Mouse (Mus musculus): ENCODE measurements around the gene Smco2.
A peak's percentile ranks its signal among the peaks of the same experiment; 100 is the strongest.
"Not testable (repeated sequence)": the region's sequence is repeated elsewhere in the genome, so short reads cannot be mapped to it uniquely, and the experiment has no call there.

The Smco2 gene

GRCm38 (mm10) chr6:146855185-146855584 is 5.3 kb downstream of the Smco2 start:
- peak; percentile 99 for DNase-seq (ENCODE audit: low read depth, low spot score)

GRCm38 (mm10) chr6:146857386-146857785 is 7.5 kb downstream of the Smco2 start:
- no peak for DNase-seq (ENCODE audit: low read depth, low spot score)

GRCm38 (mm10) chr6:146863154-146863553 is 13.2 kb downstream of the Smco2 start:
- no peak for DNase-seq (ENCODE audit: low read depth, low spot score)

- DNase-seq (ENCODE audit: low read depth, low spot score), result not testable (repeated sequence)
Observed at GRCm38 (mm10) chr6:146864370-146864769, 14.5 kb downstream of the Smco2 start.

GRCm38 (mm10) chr6:146865701-146866100 is 15.8 kb downstream of the Smco2 start:
- DNase-seq (ENCODE audit: low read depth, low spot score), result peak; percentile 79

- no peak for DNase-seq (ENCODE audit: low read depth, low spot score)
Observed at GRCm38 (mm10) chr6:146871975-146872374, 22.1 kb downstream of the Smco2 start.

- no peak for DNase-seq (ENCODE audit: low read depth, low spot score)
Observed at GRCm38 (mm10) chr6:146874415-146874814, 24.5 kb downstream of the Smco2 start.

- peak; percentile 32 for DNase-seq (ENCODE audit: low read depth, low spot score)
Observed at GRCm38 (mm10) chr6:146876820-146877219, 26.9 kb downstream of the Smco2 start.

GRCm38 (mm10) chr6:146877425-146878045 is 27.6 kb downstream of the Smco2 start:
- no peak for DNase-seq (ENCODE audit: low read depth, low spot score)

- no peak for DNase-seq (ENCODE audit: low read depth, low spot score)
Observed at GRCm38 (mm10) chr6:146878926-146879325, 29.0 kb downstream of the Smco2 start.

- no peak for DNase-seq (ENCODE audit: low read depth, low spot score)
Observed at GRCm38 (mm10) chr6:146879856-146880255, 30.0 kb downstream of the Smco2 start.

GRCm38 (mm10) chr6:146880296-146880695 is 30.4 kb downstream of the Smco2 start:
- no peak for DNase-seq (ENCODE audit: low read depth, low spot score)

- DNase-seq (ENCODE audit: low read depth, low spot score), result no peak
Observed at GRCm38 (mm10) chr6:146881896-146882770, 32.2 kb downstream of the Smco2 start.

- no peak for DNase-seq (ENCODE audit: low read depth, low spot score)
Observed at GRCm38 (mm10) chr6:146883426-146883825, 33.5 kb downstream of the Smco2 start.

- no peak for DNase-seq (ENCODE audit: low read depth, low spot score)
Observed at GRCm38 (mm10) chr6:146884171-146884570, 34.3 kb downstream of the Smco2 start.

- DNase-seq (ENCODE audit: low read depth, low spot score), result peak; percentile 35
Observed at GRCm38 (mm10) chr6:146884851-146885250, 34.9 kb downstream of the Smco2 start.

GRCm38 (mm10) chr6:146887958-146888659 is 38.2 kb downstream of the Smco2 start, which contains the start of gene Ppfibp1:
Gene Ppfibp1, plus strand, starts transcription at chr6:146888487.
- peak; percentile 95 for DNase-seq (ENCODE audit: low read depth, low spot score)

GRCm38 (mm10) chr6:146888660-146889490 is 39.0 kb downstream of the Smco2 start:
- no peak for DNase-seq (ENCODE audit: low read depth, low spot score)

- DNase-seq (ENCODE audit: low read depth, low spot score), result no peak
Observed at GRCm38 (mm10) chr6:146890215-146890614, 40.3 kb downstream of the Smco2 start.

- DNase-seq (ENCODE audit: low read depth, low spot score), result no peak
Observed at GRCm38 (mm10) chr6:146890633-146891032, 40.7 kb downstream of the Smco2 start.

GRCm38 (mm10) chr6:146893890-146894289 is 44.0 kb downstream of the Smco2 start:
- DNase-seq (ENCODE audit: low read depth, low spot score), result no peak
